Mouse (Mus musculus): ENCODE measurements around the gene Mark3.

DNA sequence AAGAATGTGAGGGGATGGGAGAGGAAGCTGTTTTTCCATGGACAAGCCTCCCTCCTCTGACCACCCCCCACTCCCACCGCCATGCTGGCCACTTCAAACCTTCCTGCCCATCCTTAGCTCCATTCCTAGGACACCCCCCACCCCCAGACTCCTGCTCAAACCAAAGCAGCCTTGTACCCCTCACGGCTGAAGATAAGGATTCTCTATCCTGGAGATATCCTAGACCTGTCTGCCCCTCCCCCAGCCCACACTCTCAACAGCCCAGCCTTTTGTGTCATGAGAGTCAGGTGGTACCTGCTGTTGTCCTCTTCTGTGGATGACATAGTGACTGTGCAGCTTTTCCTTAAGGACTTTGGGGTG, 113.7 kb downstream of the Mark3 start:
- TF ChIP-seq CTCF (IDR thresholded peaks at IDR 0.05) (no peak), EP300 (IDR thresholded peaks at IDR 0.05) (no peak)
